Mouse (Mus musculus) embryonic facial prominence, embryonic 15.5 days (tissue): ENCODE data around the gene Zfp280c. TPM values are rescaled to one million over a fixed set of nuclear protein-coding genes. Genes with fewer than 3 reads are reported as not detected.
A peak's percentile ranks its signal among the peaks of the same experiment; 100 is the strongest.

ENCODE experiments used
- ATAC-seq: fragments of 200-750 bp; cut with Nextera tagmentation; 2 replicates; pipeline ENCODE4 v1.8.0; 2017; ENCODE audit warnings: low read depth, moderate TSS enrichment; ENCODE audit not compliant: insufficient number of reproducible peaks, low FRiP score, low TSS enrichment
- H3K27ac ChIP-seq: fragments of 300-500 bp; sonication (generic); replicated peaks from 2 replicates; pipeline ENCODE4 v1.5.1; 2015; ENCODE audit warnings: mild to moderate bottlenecking, inconsistent platforms
- H3K27me3 ChIP-seq: fragments of 300-500 bp; sonication (generic); 2 replicates; pipeline ENCODE4 v1.6.1; 2015; ENCODE audit warnings: inconsistent platforms
- H3K36me3 ChIP-seq: fragments of 300-500 bp; sonication (generic); 2 replicates; pipeline ENCODE4 v1.6.1; 2015; ENCODE audit warnings: mild to moderate bottlenecking, inconsistent platforms
- H3K4me1 ChIP-seq: fragments of 300-500 bp; sonication (generic); 2 replicates; pipeline ENCODE4 v1.6.1; 2015; ENCODE audit warnings: inconsistent platforms
- H3K4me2 ChIP-seq: fragments of 300-500 bp; sonication (generic); replicated peaks from 2 replicates; pipeline ENCODE4 v1.6.1; 2015; ENCODE audit warnings: mild to moderate bottlenecking, inconsistent platforms
- H3K4me3 ChIP-seq: fragments of 300-500 bp; sonication (generic); replicated peaks from 2 replicates; pipeline ENCODE4 v1.5.1; 2015; ENCODE audit warnings: mild to moderate bottlenecking, inconsistent platforms
- H3K9ac ChIP-seq: fragments of 300-500 bp; sonication (generic); 2 replicates; pipeline ENCODE4 v1.6.1; 2015; ENCODE audit warnings: inconsistent platforms
- H3K9me3 ChIP-seq: fragments of 300-500 bp; sonication (generic); replicated peaks from 2 replicates; pipeline ENCODE4 v1.6.1; 2016; ENCODE audit warnings: inconsistent platforms
- WGBS: fragments of 180-500 bp; shearing (Covaris S2); methylation state at CpG from one replicate; pipeline ENCODE4 v1.1.7; 2015; 5-methylcytosine and 5-hydroxymethylcytosine counted together
- polyA plus RNA-seq: library from polyadenylated mRNA; unstranded; fragments of >200 nt; fragmentation: Nextera tagmentation; extraction: Ambion mirVana; gene quantifications from 2 replicates; pipeline ENCODE4 v1.2.1, GENCODE M21; 2015

Gene Zfp280c
- polyA plus RNA-seq: 9.7 and 10.2 TPM in 2 replicates

- Histone ChIP-seq H3K27me3 (no peaks in the 10 kb centered on the region), H3K4me1 (no peaks in the 10 kb centered on the region), H3K9me3 (no peaks in the 10 kb centered on the region), H3K4me3 (peak within 1 kb of the TSS; percentile 62), H3K27ac (peak within 1 kb of the TSS; percentile 79), H3K9ac (peak within 1 kb of the TSS; percentile 47), H3K4me2 (peak within 1 kb of the TSS; percentile 52), H3K36me3 (peaks cover 4% of the 10 kb centered on the region; the same call in 1 of the 2 replicates)
- ATAC-seq: peak; percentile 88
- 22% methylated on average over 44 of the region's 45 CpGs for WGBS
Measured at GRCm38 (mm10) chrX:48594099-48594760, at the start of gene Zfp280c. Gene Zfp280c (minus strand): TSS chrX:48594504.

GRCm38 (mm10) chrX:48637032-48637431 is 42.7 kb upstream of the Zfp280c start:
- Histone ChIP-seq H3K4me1 (no peaks in the 10 kb centered on the region), H3K4me3 (no peak overlapping the region), H3K9ac (no peak overlapping the region)

GRCm38 (mm10) chrX:48624054-48624420 is 29.7 kb upstream of the Zfp280c start:
- H3K4me2 ChIP-seq: peak overlapping the region; percentile 52
- 19% methylated on average over 9 of the region's 9 CpGs for WGBS
- peak overlapping the region; percentile 23; the same call in 1 of the 2 replicates for H3K9ac ChIP-seq
- H3K4me3 ChIP-seq: peak overlapping the region; percentile 64
- no peaks in the 10 kb centered on the region for H3K4me1 ChIP-seq
- ATAC-seq: no peak
- no peaks in the 10 kb centered on the region for H3K36me3 ChIP-seq
- H3K27ac ChIP-seq: peak overlapping the region; percentile 84
- H3K9me3 ChIP-seq: no peaks in the 10 kb centered on the region
- H3K27me3 ChIP-seq: no peaks in the 10 kb centered on the region

More at GRCm38 (mm10) chrX:48637032-48637431, 42.7 kb upstream of the Zfp280c start:
- WGBS: 54% methylated on average over 2 of the region's 2 CpGs
- Histone ChIP-seq H3K9me3 (no peaks in the 10 kb centered on the region), H3K27me3 (no peaks in the 10 kb centered on the region), H3K36me3 (no peaks in the 10 kb centered on the region), H3K4me2 (no peak overlapping the region), H3K27ac (no peak overlapping the region)
- ATAC-seq: no peak

GRCm38 (mm10) chrX:48623379-48624053 is 29.2 kb upstream of the Zfp280c start, which contains the start of gene Slc25a14:
Gene Slc25a14 (plus strand): TSS chrX:48623413.
- H3K4me1 ChIP-seq: no peaks in the 10 kb centered on the region
- peak within 1 kb of the TSS; percentile 52 for H3K4me2 ChIP-seq
- peak within 1 kb of the TSS; percentile 23; the same call in 1 of the 2 replicates for H3K9ac ChIP-seq
- H3K36me3 ChIP-seq: no peaks in the 10 kb centered on the region
- WGBS: 15% methylated on average over 38 of the region's 38 CpGs
- ATAC-seq: peak; percentile 92
- peak within 1 kb of the TSS; percentile 64 for H3K4me3 ChIP-seq
- H3K27me3 ChIP-seq: no peaks in the 10 kb centered on the region
- no peaks in the 10 kb centered on the region for H3K9me3 ChIP-seq
- peak within 1 kb of the TSS; percentile 84 for H3K27ac ChIP-seq

- H3K36me3 ChIP-seq: no peaks in the 10 kb centered on the region
- peak overlapping the region; percentile 52 for H3K4me2 ChIP-seq
- H3K9me3 ChIP-seq: no peaks in the 10 kb centered on the region
- H3K27me3 ChIP-seq: no peaks in the 10 kb centered on the region
- peak overlapping the region; percentile 64 for H3K4me3 ChIP-seq
- no peak; the same call in 1 of the 2 replicates for ATAC-seq
- H3K9ac ChIP-seq: 0 out of 2 replicates have a peak overlapping the region, but pooled peaks have one; percentile 21
- H3K27ac ChIP-seq: peak overlapping the region; percentile 84; the same call in 1 of the 2 replicates
- 16% methylated on average over 4 of the region's 4 CpGs for WGBS
- no peaks in the 10 kb centered on the region for H3K4me1 ChIP-seq
Measured at GRCm38 (mm10) chrX:48623049-48623378, 28.7 kb upstream of the Zfp280c start.

- H3K9ac ChIP-seq: no peak overlapping the region
- H3K27me3 ChIP-seq: no peaks in the 10 kb centered on the region
- 58% methylated on average over 2 of the region's 2 CpGs for WGBS
- no peak overlapping the region for H3K4me3 ChIP-seq
- no peak overlapping the region for H3K4me2 ChIP-seq
- no peak overlapping the region for H3K27ac ChIP-seq
- ATAC-seq: no peak
- H3K4me1 ChIP-seq: no peaks in the 10 kb centered on the region
- H3K36me3 ChIP-seq: no peaks in the 10 kb centered on the region
- H3K9me3 ChIP-seq: no peaks in the 10 kb centered on the region
Measured at GRCm38 (mm10) chrX:48604872-48605271, 10.6 kb upstream of the Zfp280c start.

- Histone ChIP-seq H3K9ac (no peak overlapping the region), H3K4me2 (no peak overlapping the region), H3K4me1 (no peaks in the 10 kb centered on the region), H3K27me3 (no peaks in the 10 kb centered on the region), H3K4me3 (no peak overlapping the region), H3K36me3 (no peaks in the 10 kb centered on the region), H3K9me3 (no peaks in the 10 kb centered on the region), H3K27ac (no peak overlapping the region)
- ATAC-seq: no peak
- 92% methylated on average over 5 of the region's 5 CpGs for WGBS
Measured at GRCm38 (mm10) chrX:48596906-48597305, 2.6 kb upstream of the Zfp280c start.

- no peak overlapping the region for H3K4me3 ChIP-seq
- H3K36me3 ChIP-seq: no peaks in the 10 kb centered on the region
- WGBS: 81% methylated on average over 9 of the region's 9 CpGs
- no peak overlapping the region for H3K27ac ChIP-seq
- H3K4me2 ChIP-seq: no peak overlapping the region
- no peaks in the 10 kb centered on the region for H3K9me3 ChIP-seq
- no peaks in the 10 kb centered on the region for H3K27me3 ChIP-seq
- ATAC-seq: no peak
- H3K9ac ChIP-seq: no peak overlapping the region
- no peaks in the 10 kb centered on the region for H3K4me1 ChIP-seq
Measured at GRCm38 (mm10) chrX:48596053-48596452, 1.7 kb upstream of the Zfp280c start.

- Histone ChIP-seq H3K36me3 (peaks cover 4% of the 10 kb centered on the region; the same call in 1 of the 2 replicates), H3K27ac (peak overlapping the region; percentile 79), H3K27me3 (no peaks in the 10 kb centered on the region), H3K4me2 (peak overlapping the region; percentile 52), H3K9ac (peak overlapping the region; percentile 47), H3K4me3 (peak overlapping the region; percentile 62), H3K9me3 (no peaks in the 10 kb centered on the region), H3K4me1 (no peaks in the 10 kb centered on the region)
- WGBS: 28% methylated on average over 15 of the region's 15 CpGs
- peak; percentile 34; the same call in 1 of the 2 replicates for ATAC-seq
Measured at GRCm38 (mm10) chrX:48593721-48594098, 594 bp downstream of the Zfp280c start.

GRCm38 (mm10) chrX:48583332-48583731 is 11.0 kb downstream of the Zfp280c start:
- no peaks in the 10 kb centered on the region for H3K4me1 ChIP-seq
- no peak overlapping the region for H3K9ac ChIP-seq
- H3K4me2 ChIP-seq: no peak overlapping the region
- no peaks in the 10 kb centered on the region for H3K27me3 ChIP-seq
- no peak overlapping the region for H3K27ac ChIP-seq
- H3K4me3 ChIP-seq: no peak overlapping the region
- ATAC-seq: no peak
- H3K9me3 ChIP-seq: no peaks in the 10 kb centered on the region
- peaks cover 14% of the 10 kb centered on the region; the same call in 1 of the 2 replicates for H3K36me3 ChIP-seq

GRCm38 (mm10) chrX:48532175-48532574 is 62.1 kb downstream of the Zfp280c start:
- H3K9me3 ChIP-seq: no peaks in the 10 kb centered on the region
- ATAC-seq: no peak
- H3K4me2 ChIP-seq: no peak overlapping the region
- 32% methylated on average over 3 of the region's 3 CpGs for WGBS
- H3K27me3 ChIP-seq: no peaks in the 10 kb centered on the region
- no peak overlapping the region for H3K9ac ChIP-seq
- no peaks in the 10 kb centered on the region for H3K36me3 ChIP-seq
- H3K27ac ChIP-seq: no peak overlapping the region
- H3K4me1 ChIP-seq: no peaks in the 10 kb centered on the region
- no peak overlapping the region for H3K4me3 ChIP-seq
